Mouse (Mus musculus) heart, embryonic 11.5 days (tissue): ENCODE measurements around the gene Zfp82. TPM values are rescaled to one million over a fixed set of nuclear protein-coding genes. Genes with fewer than 3 reads are reported as not detected.

Experiments used
- ATAC-seq: fragments of 200-750 bp; cut with Nextera tagmentation; replicated peaks from 2 replicates; pipeline ENCODE4 v1.8.0; 2017; ENCODE audit warnings: moderate library complexity; ENCODE audit not compliant: insufficient number of reproducible peaks, low FRiP score, low TSS enrichment
- H3K27ac ChIP-seq: fragments of 300-500 bp; sonication (generic); 2 replicates; pipeline ENCODE4 v1.5.1; 2014; ENCODE audit warnings: mild to moderate bottlenecking, low read depth, low read length
- H3K27me3 ChIP-seq: fragments of 300-500 bp; sonication (generic); 2 replicates; pipeline ENCODE4 v1.6.1; 2014; ENCODE audit warnings: mild to moderate bottlenecking, low read length, mixed read lengths; ENCODE audit not compliant: control insufficient read depth, insufficient read depth
- H3K36me3 ChIP-seq: fragments of 300-500 bp; sonication (generic); 2 replicates; pipeline ENCODE4 v1.6.1; 2014; ENCODE audit warnings: mild to moderate bottlenecking, low read length, moderate library complexity, mixed read lengths; ENCODE audit not compliant: control insufficient read depth, insufficient read depth
- H3K4me1 ChIP-seq: fragments of 300-500 bp; sonication (generic); 2 replicates; pipeline ENCODE4 v1.6.1; 2014; ENCODE audit warnings: low read length; ENCODE audit not compliant: control insufficient read depth, insufficient read depth
- H3K4me2 ChIP-seq: fragments of 300-500 bp; sonication (generic); 2 replicates; pipeline ENCODE4 v1.6.1; 2014; ENCODE audit warnings: mild to moderate bottlenecking, moderate library complexity
- H3K4me3 ChIP-seq: fragments of 300-500 bp; sonication (generic); 2 replicates; pipeline ENCODE4 v1.5.1; 2014; ENCODE audit warnings: low read depth, low read length
- H3K9ac ChIP-seq: fragments of 300-500 bp; sonication (generic); 2 replicates; pipeline ENCODE4 v1.6.1; 2014; ENCODE audit warnings: mild to moderate bottlenecking, low read depth, low read length, moderate library complexity
- H3K9me3 ChIP-seq: fragments of 300-500 bp; sonication (generic); replicated peaks from 2 replicates; pipeline ENCODE4 v1.6.1; 2016; ENCODE audit warnings: low read length; ENCODE audit not compliant: control insufficient read depth
- WGBS: fragments of 180-500 bp; shearing (Covaris S2); extraction: QIAGEN DNeasy Blood & Tissue Kit; methylation state at CpG from one replicate; pipeline ENCODE4 v1.1.7; 2014; ENCODE audit not compliant: insufficient replicate concordance; 5-methylcytosine and 5-hydroxymethylcytosine counted together
- microRNA-seq: library from miRNA; unstranded; fragments of <30 nt; microRNA quantifications from one replicate; pipeline ENCODE4, GENCODE M21; 2016; ENCODE audit warnings: borderline number of aligned reads
- polyA plus RNA-seq: library from polyadenylated mRNA; unstranded; fragments of >200 nt; fragmentation: Nextera tagmentation; extraction: Ambion mirVana; gene quantifications from 2 replicates; pipeline ENCODE4 v1.2.1, GENCODE M21; 2014

Gene Zfp82
- polyA plus RNA-seq, 1 experiment from 2014 or later: 4.1 TPM

DNA sequence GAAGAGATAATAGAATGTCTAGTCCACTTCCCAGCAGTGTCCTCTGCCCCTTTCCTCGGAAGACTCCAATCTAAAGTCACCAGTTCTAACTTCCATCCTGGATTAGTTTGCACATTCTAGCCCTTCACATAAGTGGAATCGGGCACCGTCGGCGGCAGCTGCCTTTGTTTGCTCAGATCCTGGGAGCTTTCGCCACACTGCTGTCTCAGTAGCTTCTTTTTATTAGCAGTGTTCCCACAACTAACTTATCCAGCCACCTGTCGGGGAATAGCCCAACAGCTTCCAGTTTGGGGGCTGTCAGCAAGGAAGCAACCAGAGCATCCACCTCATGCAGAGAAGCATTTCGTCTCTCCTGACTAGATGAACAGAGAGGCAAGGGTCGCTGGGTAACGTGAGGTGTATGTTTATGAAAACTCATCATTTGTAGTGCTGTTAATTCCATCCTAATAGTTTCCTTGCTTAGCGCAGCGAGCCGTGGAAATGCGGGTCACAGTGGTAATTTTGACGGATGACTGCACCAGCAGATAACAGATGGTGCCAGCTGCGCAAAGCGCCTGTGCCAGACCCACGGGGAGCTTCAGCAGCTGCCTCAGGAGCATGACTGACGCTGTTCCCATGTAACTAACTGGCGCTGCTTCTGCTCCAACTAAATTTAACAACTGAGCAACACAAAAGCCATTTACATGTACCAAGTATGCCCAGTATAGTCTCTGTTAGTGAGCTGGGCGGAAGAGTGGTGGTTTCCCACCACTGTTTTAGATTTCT is 63.2 kb downstream of the Zfp82 start:
- H3K4me3 ChIP-seq: no peak overlapping the region
- no peaks in the 10 kb centered on the region for H3K9me3 ChIP-seq
- no peak overlapping the region for H3K9ac ChIP-seq
- H3K4me2 ChIP-seq: no peak overlapping the region
- H3K27me3 ChIP-seq: no peaks in the 10 kb centered on the region
- peaks cover 22% of the 10 kb centered on the region for H3K36me3 ChIP-seq
- no peak overlapping the region for H3K27ac ChIP-seq
- 85% methylated on average over 21 of the region's 21 CpGs for WGBS
- no peak for ATAC-seq
- H3K4me1 ChIP-seq: no peaks in the 10 kb centered on the region

- Histone ChIP-seq H3K27me3 (no peaks in the 10 kb centered on the region), H3K4me1 (no peaks in the 10 kb centered on the region), H3K27ac (no peak overlapping the region), H3K9me3 (no peaks in the 10 kb centered on the region), H3K36me3 (peaks cover 14% of the 10 kb centered on the region), H3K4me3 (no peak overlapping the region), H3K4me2 (no peak overlapping the region), H3K9ac (no peak overlapping the region)
- no peak for ATAC-seq
- 80% methylated on average over 6 of the region's 6 CpGs for WGBS
Measured at GRCm38 (mm10) chr7:30008020-30008690, 64.5 kb downstream of the Zfp82 start.

- H3K9ac ChIP-seq: no peak overlapping the region
- H3K4me2 ChIP-seq: no peak overlapping the region
- H3K4me3 ChIP-seq: no peak overlapping the region
- no peak for ATAC-seq
- H3K4me1 ChIP-seq: no peaks in the 10 kb centered on the region
- H3K36me3 ChIP-seq: peaks cover 16% of the 10 kb centered on the region
- no peaks in the 10 kb centered on the region for H3K27me3 ChIP-seq
- H3K27ac ChIP-seq: no peak overlapping the region
- H3K9me3 ChIP-seq: no peaks in the 10 kb centered on the region
- WGBS: 93% methylated on average over 1 of the region's 1 CpGs
Measured at GRCm38 (mm10) chr7:30007601-30008000, 65.1 kb downstream of the Zfp82 start.

Small RNA genes lying within 50 kb of the gene (microRNA-seq; reads per million reads assigned to microRNA genes)
- not detected for gene Gm23368

Other genes starting within 250 kb of the Zfp82 start
- gene Zfp940, start 219.2 kb downstream of the Zfp82 start, polyA plus RNA-seq: 2.8 and 4.7 TPM in 2 replicates
- gene Zfp420, start 212.9 kb downstream of the Zfp82 start, polyA plus RNA-seq: 3.8 and 4.1 TPM in 2 replicates
- gene Zfp27, start 166.3 kb downstream of the Zfp82 start, polyA plus RNA-seq: 9.3 and 9.4 TPM in 2 replicates
- 4.1 and 6.2 TPM in 2 replicates for gene Zfp383, start 164.7 kb downstream of the Zfp82 start, polyA plus RNA-seq
- 7.0 and 10.0 TPM in 2 replicates for gene Zfp74, start 118.8 kb downstream of the Zfp82 start, polyA plus RNA-seq
- 28.8 and 30.4 TPM in 2 replicates for gene Zfp568, start 88.9 kb downstream of the Zfp82 start, polyA plus RNA-seq
- 3.1 and 3.8 TPM in 2 replicates for gene Zfp14, start 21.5 kb downstream of the Zfp82 start, polyA plus RNA-seq
- gene Gm26920, start 17.5 kb upstream of the Zfp82 start, polyA plus RNA-seq: 0.26 and 0.96 TPM in 2 replicates
- 7.4 and 8.1 TPM in 2 replicates for gene Zfp566, start 17.6 kb upstream of the Zfp82 start, polyA plus RNA-seq
- gene Zfp260, start 21.9 kb upstream of the Zfp82 start, polyA plus RNA-seq: 87.2 and 96.0 TPM in 2 replicates
- 5.3 and 5.8 TPM in 2 replicates for gene Zfp382, start 49.0 kb upstream of the Zfp82 start, polyA plus RNA-seq
- gene Zfp146, start 96.8 kb upstream of the Zfp82 start, polyA plus RNA-seq: 6.6 and 10.4 TPM in 2 replicates
- gene Cox7a1, start 111.2 kb upstream of the Zfp82 start, polyA plus RNA-seq: 309 and 324 TPM in 2 replicates
- 64.6 and 71.7 TPM in 2 replicates for gene Capns1, start 125.9 kb upstream of the Zfp82 start, polyA plus RNA-seq
- 120 and 126 TPM in 2 replicates for gene Polr2i, start 159.0 kb upstream of the Zfp82 start, polyA plus RNA-seq
- 184 and 185 TPM in 2 replicates for gene Tbcb, start 159.4 kb upstream of the Zfp82 start, polyA plus RNA-seq
- gene Ovol3, start 162.8 kb upstream of the Zfp82 start, polyA plus RNA-seq: not detected in 2 replicates
- gene Thap8, start 207.2 kb upstream of the Zfp82 start, polyA plus RNA-seq: 0.20 and 0.38 TPM in 2 replicates
- gene Wdr62, start 207.5 kb upstream of the Zfp82 start, polyA plus RNA-seq: 7.7 and 9.9 TPM in 2 replicates
- gene Clip3, start 218.8 kb upstream of the Zfp82 start, polyA plus RNA-seq: 18.6 and 22.1 TPM in 2 replicates
- 65.5 and 66.1 TPM in 2 replicates for gene Alkbh6, start 235.8 kb upstream of the Zfp82 start, polyA plus RNA-seq
- gene Syne4, start 241.9 kb upstream of the Zfp82 start, polyA plus RNA-seq: 18.1 and 20.0 TPM in 2 replicates
- gene E130208F15Rik, start 248.8 kb upstream of the Zfp82 start, polyA plus RNA-seq: not detected in 2 replicates